Mouse (Mus musculus) lung, postnatal 4 days (tissue): Measurements from ENCODE around the gene Ncapg2.

Experiments
- DNase-seq, 2 experiments: peaks; one replicate each; pipeline ENCODE4 v3.0.0; 2021

The Ncapg2 gene

DNA sequence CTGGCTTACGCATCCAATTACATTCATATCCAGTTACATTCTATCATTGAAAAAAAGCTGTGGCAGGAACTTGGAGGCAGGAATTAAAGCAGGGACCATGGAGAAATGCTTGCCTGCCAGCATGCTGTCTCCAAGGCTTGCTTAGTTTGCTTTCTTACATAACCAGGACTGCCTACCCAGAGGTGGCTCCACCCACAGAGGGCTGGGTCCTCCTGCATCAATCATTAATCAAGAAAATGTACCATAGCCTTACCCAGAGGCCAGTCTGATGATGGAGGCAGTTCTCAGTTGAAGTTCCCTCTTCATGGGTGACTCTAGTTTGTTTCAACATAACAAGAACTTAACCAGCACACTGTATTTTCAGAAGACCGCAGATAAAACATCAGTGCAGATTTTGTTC is 44.3 kb downstream of the Ncapg2 start:
- DNase-seq: no peak

DNA sequence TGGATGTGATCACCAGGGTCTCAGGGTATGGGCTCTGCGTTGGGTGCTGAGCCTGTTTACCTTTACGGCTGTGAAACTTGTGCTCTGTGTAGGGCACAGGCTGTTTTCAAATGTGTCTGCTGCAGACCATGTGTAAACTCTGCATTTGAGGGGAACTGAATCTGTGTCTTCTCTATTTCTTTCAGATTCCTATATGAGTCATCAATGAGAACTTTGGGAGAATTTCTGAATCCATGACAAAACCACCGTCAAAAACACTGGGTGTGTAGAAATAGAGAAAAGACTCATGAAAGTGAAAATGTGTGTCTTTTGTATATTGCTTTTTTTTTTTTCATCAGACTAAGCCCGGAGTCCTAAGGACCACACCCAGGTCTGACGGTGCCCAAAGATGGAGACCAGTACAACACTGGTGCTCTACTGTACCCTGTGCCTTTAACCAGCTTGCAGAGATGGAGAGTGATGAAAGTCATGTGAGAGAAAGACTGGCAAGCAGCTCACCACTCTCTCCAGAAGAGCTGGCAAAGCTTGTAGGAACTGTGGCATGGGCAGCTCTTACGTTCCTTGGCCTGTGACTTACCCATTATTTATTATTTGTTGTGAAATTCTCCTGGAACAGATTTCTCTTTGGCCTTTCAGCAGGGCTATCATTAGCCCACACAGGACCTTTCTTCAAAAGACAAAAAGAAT is 55.3 kb downstream of the Ncapg2 start:
- DNase-seq: no peak

DNA sequence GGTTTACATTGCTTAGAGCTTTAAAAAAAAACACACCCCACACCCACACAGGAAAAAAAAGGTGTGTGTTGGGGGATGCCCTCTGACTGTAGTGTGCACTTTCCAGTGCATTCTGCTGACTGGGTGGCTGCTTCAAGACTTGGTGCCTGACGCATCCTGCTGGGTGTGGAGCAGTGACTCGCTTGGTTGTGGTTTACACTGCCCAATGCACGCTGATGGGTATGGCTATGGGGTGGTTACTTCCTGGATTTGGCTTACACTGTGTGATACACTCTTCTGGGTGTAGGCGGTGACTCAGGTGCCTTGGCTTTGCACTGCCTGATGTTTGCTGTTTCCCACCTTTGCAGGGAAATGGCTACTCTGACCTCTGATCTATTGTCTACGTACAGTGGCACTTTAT is 61.8 kb downstream of the Ncapg2 start:
- no peak for DNase-seq

DNA sequence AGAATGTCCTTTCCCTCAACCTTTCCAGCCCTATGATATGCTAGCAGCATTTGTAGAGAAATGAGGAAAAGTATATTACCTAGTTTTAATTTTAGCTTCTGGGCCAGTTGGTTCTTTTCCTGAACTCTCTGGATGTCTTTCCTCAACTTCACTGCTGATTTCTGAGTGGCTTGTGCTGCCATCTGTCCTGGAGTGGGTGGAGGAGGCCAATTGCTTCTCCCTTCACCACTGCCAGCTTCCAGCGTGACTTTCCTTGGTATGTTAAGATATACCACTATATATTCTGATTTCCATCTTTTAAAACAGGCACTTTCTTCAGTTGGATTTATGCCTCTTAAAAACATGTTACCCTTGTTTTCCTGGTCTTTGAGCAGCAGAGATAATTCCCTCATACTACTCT is 63.1 kb downstream of the Ncapg2 start:
- DNase-seq: no peak

DNA sequence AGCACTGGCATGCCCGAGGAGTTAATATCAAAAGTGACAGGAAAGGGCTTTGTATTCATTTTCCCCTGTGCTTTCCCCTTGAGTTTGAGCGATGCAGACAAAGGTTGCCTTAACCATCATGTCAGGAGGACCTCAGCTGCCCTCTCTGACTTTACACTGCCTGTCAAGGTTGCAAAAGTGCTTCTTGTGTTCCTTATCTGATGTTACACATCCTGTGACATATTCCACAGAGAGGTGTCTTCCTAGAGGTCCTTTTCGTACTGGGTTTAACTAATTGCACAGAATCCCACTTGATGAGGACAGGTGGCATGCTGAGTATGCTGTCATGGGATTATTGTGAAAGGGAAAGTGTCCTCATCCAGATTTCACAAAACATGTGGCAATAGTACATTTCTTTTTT is 63.9 kb downstream of the Ncapg2 start:
- no peak for DNase-seq

DNA sequence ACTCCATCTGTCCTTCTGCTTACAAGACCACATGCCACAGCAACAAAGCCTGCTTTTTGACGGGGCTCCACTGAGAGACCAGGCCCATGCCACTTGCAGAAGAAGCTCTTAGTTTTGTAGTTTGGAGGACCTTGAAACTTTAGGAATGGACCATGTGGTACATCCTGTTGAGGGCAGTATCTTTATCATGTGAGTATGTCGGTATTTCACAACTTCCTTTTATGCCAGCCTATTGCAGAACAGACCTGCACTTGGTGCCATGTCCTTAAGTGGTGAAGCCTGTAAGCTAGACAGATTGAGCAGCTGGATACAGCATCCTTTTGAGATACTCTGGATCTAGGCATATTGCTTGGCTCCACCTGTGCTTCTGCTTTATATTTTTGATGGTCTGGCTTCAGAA is 68.1 kb downstream of the Ncapg2 start:
- DNase-seq: no peak

DNA sequence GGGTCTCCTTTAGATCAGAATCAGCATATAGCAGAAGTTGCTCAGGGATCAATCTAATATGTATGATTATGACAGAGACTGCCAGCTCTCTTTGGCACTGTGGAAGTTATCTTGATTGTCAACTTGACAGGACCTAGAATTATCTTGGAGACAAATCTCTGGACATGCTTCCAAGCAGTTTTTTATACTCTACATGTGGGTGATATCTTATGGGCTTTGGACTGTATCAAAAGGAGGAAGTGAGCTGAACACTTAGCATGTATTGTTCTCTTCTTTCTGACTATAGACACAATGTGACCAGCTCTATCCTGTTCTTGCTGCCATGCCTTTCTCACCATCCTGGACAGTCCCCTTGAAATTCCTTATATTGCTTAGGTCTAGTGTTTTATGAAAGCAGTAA is 68.6 kb downstream of the Ncapg2 start:
- DNase-seq: no peak

DNA sequence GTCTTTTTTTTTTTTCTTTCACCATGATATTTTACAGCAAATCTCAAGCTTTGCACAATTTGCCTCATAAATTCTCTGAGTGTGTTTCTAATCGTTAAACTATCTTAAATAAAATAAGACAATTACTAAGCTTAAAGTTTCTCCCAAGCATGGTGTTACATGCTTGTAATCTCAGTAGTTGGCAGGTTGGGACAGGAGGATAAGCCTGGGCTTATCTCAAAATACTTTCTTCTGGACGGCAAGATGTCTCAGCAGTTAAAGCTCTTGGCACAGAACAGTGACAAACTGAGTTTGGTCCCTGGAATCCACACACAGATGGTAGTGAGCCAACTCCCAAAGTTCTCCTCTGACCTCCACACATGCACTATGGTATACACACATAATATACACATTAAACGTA is 69.5 kb downstream of the Ncapg2 start:
- DNase-seq: no peak

DNA sequence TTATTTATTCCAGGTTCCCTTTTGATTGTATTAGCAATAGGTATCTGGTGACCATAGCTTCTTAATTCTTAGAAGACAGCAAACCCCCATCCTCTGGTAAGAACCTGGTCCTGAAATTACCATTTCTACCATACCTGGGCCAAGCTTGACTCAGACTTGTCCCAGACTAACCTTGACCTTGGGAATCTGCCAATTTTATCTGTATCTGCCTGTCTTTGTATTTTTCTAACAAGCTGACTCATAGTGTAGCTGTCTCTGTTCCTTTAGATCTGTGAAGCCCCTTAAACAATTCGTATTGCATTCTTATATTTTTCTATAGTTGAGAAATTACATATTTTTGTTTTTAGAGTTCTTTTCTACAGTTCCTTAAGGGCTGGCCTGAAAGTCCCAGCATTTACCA is 73.6 kb downstream of the Ncapg2 start:
- no peak for DNase-seq

DNA sequence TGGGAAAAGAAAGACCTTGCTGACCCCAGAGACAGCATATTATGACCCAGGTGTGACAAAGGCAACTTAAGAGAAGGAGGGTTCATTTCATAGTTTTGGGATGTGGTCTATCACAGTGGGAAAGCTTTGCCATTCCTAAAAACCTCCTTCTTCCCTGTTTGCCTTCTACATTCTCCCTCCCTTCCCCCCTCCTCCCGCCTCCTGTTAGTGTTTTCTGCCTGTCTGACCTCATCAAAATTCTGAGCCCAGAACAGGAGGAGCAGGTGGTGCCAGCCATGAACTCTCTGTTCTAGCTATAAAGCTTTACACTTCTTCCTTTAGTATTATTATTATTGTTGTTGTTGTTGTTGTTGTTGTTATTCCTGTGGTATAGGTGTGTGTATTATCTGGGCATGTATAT is 76.7 kb downstream of the Ncapg2 start:
- DNase-seq: no peak

DNA sequence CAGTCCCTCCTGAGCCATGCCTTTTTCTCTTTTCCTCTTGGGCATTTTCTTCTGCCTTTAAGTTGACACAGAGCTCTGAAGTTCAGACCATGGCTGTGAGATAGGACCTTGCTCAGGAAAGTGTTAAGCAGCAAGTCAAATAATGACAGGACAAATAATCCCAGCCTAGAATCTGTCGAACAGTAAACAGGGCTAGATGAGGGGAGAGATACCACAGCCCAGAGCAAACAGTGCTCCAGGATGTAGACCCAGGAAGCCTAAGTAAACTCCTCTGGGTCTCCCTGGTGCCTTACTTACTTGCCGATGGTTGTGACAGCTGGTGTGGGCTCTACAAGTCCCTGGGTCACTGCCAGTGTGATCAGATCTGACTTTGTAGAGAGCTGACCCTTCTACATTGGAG is 78.4 kb downstream of the Ncapg2 start:
- DNase-seq: no peak

DNA sequence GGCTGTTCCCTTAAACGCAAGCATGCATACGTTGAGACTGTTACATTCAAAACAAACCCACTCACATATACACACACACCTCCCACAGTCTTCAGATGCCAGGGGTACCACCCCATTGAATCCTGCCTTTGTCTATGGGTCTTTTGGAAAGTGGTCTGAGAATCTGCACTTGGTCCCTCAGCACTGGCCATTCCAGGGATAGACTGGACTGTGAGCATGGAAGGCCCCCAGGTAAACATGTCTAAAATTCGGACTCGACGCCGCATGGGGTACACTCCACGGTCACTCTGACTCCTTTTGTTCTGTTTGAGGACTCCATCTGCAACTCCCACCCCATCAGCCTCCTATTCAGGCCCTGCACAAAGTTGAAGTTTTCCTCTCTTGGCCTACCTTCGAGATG is 79.8 kb downstream of the Ncapg2 start:
- no peak for DNase-seq

DNA sequence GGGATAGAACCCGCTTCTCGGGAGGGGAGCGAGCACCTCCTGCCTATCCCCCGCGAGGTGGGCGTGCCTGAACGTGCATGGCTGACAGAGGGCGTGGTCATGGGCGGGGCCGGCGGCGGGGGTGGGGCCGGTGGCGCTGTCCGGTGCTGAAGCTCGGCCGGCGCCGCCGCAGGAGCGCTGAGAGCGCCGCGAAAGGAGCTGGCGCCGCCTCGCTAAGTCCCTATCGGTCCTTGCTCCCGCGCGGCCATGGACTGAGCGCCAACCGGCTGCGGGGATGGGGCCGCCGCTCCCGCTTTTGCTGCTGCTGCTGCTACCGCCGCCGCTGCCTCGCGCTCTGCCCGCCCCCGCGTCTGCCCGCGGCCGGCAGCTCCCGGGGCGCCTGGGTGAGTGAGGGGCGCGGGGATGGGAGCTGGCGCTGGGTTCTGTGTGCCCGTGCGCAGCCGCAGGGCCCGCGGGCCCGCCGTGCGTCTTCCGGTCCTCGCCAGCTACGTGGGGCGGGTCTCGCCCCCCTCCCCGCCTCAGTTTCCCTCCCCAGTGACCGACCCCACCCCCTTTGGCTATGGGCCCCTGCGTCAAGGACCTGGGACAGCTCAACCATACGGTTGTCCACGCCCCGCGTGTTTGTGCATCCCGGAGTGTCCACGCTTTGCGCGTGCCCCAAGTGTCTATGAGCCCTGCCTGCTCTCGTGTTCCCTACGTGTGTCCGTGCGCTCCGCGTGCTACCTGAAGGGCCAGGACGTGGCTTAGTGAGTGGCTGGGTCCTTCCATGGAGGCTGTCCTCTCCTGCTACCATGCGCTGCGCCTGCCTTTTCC is 80.6 kb downstream of the Ncapg2 start, which contains the start of gene Ptprn2:
Gene Ptprn2, plus strand, starts transcription at position 130 of the 813 bp plus-strand sequence.
- peak; percentile 63 to 75 for DNase-seq

DNA sequence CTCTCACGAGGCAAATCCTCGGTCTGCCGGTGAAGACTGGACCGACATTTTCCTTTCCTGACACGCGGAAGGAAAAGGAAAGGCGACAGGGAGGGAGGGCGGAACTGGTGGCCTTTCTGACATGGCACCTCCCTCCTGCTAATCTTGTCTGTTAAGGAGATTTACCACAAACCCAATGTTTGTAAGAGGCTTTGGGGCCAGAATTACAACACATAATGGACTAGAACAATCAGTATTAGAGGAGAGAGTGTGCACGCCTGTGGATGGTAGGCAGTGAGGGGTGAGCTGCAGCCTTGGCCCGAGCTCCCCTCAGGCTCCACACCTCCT is 81.2 kb downstream of the Ncapg2 start:
- no peak for DNase-seq

DNA sequence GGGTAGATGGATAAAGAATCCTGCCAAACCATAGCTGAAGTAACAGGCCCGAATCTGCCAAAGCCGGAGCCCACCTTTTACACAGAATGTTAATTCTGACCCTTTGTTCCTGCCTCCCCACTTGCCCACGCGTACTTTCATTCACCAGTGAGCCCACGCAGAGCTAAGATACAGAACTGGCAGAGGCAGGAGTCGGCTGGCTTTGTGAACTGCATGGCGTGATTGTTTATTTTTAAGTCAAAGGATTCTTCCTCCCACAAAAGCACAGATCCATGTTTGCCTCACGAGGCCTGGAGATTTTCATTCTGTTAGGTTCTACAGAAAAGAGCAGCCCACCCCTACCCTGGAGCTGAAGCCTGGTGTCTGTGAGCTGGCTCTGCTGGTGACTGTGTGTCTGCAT is 83.6 kb downstream of the Ncapg2 start:
- DNase-seq: no peak

DNA sequence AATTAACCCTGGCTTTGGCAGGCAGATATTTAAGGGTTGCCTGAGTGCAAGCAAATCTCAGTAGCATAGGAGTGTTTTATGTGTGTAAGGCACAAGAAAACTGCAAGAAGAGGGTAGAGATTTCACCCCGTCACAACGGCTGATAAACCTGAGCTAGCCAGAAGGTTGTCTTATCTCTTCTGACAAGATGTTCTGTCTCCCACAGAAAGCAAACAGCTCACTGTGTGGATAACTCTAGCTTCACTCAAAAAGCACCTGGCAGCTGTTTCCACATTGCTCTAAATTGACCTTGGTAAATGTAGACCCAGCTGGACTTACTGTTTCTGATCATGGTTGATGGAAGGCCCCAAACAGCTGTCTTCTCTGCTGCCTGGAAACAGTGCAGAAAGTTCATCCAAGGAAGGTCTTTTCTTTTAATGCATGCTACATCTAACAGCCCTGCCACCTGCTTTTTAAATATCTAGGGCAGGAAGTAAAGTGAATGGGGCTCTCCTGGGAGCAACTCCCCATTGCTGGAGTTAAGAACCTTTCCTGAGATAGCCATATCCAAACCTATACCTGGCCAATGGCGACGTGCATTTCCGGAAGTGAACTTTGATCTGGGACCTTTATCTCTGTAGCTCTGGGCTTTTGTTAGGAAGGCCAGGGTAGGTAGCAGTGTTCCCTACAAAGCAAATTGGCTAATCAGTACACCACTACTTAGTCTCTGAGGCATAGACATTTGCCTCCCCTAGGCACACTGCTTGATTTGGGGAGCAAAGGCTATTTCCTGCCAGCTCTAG is 85.6 kb downstream of the Ncapg2 start:
- DNase-seq: no peak

DNA sequence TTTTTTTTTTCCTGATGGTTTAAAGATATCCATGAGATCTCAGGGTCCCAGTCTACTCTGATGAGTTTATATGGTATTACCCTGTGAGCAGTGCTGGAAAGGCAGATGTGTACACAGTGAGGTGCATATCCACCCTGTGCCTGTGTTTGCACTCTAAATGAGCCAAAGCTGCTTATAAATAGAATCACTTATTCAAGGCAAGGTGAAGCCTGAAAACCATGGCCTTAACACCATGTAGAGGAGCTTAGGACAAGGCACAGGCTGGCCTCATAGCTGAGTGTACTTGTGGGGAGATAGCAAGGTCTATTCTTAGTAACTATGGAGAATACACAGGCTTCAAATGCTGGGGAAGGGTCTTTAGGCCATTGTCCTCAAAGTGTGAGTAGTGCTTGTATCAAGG is 93.5 kb downstream of the Ncapg2 start:
- DNase-seq: no peak

DNA sequence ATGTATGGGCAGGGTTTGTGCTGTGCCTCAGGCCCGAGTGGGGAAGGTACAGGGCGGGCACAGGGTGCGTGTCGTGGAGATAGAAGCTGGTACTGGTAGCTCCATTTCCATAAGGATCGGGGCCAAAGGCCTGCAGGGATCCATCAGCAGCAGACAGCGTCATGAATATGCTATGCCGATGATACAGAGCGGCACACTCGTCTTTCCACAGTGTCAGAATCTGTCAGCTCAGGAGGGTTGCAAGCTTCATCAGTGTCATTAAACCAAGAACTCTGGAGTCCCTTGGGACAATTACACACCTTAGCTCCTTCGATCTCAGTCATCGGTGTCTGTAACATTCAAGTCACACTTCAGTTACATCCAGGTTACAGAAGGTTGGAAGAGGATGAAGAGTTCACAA is 95.5 kb downstream of the Ncapg2 start:
- no peak for DNase-seq

DNA sequence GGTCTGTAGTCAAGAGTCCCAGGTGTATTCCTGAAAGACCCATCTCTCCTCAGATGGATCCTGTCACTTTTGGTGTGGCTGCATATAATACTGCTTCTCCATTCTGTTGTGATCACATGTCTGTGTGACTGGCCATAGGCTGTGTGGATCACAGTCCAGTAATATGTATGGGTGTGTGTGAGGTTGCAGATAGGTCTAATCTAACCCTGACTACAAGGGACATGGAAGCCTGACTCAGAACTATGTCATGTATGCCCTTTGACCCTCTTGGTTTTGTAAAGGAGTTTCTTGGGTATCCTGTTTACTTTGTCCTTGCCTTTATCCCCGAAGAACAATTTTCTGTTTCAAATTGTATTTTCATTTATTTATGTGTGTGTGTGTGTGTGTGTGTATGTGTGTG is 107.3 kb downstream of the Ncapg2 start:
- DNase-seq: no peak
